Mouse (Mus musculus) liver, embryonic 18 days (tissue): ENCODE results near the gene Gabra4. TPM values are rescaled to one million over a fixed set of nuclear protein-coding genes. Genes with fewer than 3 reads are reported as not detected.

Source experiments
- polyA plus RNA-seq: library from polyadenylated mRNA; depleted of rRNA; stranded (reverse); fragments of >200 nt; gene quantifications from 2 replicates; pipeline ENCODE4 v1.2.3, GENCODE M21; 2012; rRNA removed

Gene Gabra4
- 0.01 TPM in 1 of 2 replicates, not detected in the other for polyA plus RNA-seq

GRCm38 (mm10) chr5:71658115-71658497 is at the start of gene Gabra4:
Gabra4 (minus strand) TSS chr5:71658308.

GRCm38 (mm10) chr5:71657482-71658114 is 510 bp downstream of the Gabra4 start, which contains the start of gene Gabrb1:
Gabrb1 (plus strand) TSS chr5:71658113.

GRCm38 (mm10) chr5:71548079-71548478 is 110.0 kb downstream of the Gabra4 start, which contains the start of gene Cox7b2:
Cox7b2 (minus strand) TSS chr5:71548205.

Other genes with a start within 250 kb of the Gabra4 start
- not detected in 2 replicates for gene Cox7b2, start 110.1 kb downstream of the Gabra4 start, polyA plus RNA-seq
- gene Gabrb1, start 195 bp downstream of the Gabra4 start, polyA plus RNA-seq: under 0.01 TPM in 2 replicates